Mouse (Mus musculus): ENCODE data around the gene Zbtb42. TPM values are rescaled to one million over a fixed set of nuclear protein-coding genes. Genes with fewer than 3 reads are reported as not detected.

Zbtb42 gene
- total RNA-seq, 2 experiments from 2014 or later, result 1.3 to 2.1 TPM

DNA sequence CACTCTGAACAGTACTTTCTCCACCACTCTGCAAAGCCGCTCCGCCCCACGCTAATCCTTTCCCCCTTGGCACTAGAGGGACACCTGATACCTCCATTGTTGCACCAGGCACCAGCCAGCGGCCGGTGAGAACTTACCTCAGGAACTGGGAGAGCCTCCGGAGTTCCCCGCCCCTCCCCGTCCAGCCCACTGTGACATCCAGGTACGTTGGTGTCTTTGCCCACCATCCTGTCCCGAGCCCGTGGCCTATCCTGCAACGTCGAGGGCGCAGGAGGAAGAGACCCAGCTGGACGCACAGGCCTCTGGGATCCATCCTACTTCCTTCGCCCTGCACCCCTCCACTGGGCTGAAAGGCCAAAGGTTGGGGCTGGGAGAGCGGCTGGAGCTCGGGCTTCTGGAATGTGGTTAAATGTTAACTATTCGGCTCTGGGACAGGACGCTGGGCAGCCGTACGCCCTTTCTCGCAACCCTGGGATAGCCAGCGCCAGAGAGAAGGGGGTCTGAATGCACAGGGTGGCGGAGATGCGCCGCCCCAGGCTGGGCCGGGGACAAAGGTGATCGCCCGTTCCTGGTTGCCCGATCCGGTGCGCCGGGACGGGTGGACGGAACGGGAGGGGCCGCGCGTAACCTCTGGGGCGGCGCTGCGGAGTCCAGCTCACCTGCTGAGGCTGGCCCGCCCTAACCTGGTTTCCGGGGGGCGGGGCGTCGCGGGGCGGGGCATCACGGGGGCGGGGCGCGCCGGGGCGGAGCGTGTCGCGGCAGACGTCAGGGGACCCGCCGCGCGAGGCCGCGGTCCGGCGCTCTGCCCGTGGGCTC is 43.0 kb downstream of the Zbtb42 start:
- intact Hi-C loops (cut with DNase I; ENCODE audit: low total_unique reads), result no loop called here
- no peak for DNase-seq

GRCm38 (mm10) chr12:112722240-112723027 is 43.8 kb downstream of the Zbtb42 start:
- intact Hi-C loops (cut with DNase I; ENCODE audit: low total_unique reads), result no loop called here
- DNase-seq, result peak; percentile 64

- DNase-seq, result no peak
- intact Hi-C loops (cut with DNase I; ENCODE audit: low total_unique reads), result no loop called here
Measured at GRCm38 (mm10) chr12:112723028-112723330, 44.4 kb downstream of the Zbtb42 start.

DNA sequence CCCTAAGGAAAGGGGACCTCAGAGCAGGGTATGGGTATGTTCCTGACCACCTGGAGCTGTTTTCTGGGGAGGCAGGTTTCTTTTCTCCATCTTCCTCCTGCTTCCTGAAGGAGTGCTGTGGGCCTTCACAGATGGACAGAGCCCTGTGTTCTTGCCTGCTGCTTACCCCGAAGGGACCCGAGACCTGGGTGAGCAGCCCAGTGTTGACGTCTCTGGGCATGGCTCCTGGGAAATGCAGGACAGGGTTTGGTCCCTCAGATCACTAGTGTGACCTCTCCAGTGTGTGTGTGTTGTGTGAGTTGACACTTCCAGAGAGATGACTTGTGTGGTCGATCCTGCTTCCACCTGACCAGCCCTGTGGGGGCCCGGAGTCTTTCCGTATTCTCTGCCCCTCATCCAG is 44.8 kb downstream of the Zbtb42 start:
- DNase-seq, result no peak
- intact Hi-C loops (cut with DNase I; ENCODE audit: low total_unique reads), result no loop called here

DNA sequence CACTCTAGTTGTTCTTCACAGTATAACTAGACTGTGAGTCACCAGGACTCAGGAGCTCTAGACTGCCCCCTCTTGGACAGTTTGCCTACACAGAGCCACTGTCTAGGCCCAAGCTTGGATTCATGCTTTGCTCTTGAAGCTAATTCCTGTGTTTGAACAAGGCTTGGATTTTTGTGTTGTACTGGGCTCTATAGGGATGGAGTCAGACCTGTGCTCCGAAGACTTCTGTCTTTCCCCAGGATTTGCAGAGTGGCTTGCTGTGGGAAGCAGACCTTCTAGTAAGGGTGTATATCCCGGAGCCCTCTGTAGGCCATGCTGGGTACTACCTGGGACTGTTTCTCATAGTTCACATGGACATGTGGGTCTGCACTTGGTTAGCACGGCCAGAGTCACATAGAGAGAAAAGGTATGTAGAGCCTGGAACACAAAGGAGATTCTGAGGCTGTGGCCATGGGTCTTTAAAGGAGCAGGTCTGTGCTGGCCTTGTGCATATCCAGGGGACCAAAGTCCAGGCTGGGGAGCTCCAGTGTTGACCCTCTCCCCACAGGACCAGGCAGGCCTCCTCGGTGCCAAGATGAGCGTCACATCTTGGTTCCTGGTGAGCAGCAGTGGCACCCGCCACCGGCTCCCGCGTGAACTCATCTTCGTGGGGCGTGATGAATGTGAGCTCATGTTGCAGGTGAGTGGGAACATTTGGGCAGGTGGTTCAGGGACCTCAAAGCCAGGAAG is 45.6 kb downstream of the Zbtb42 start:
- peak; percentile 63 for DNase-seq

GRCm38 (mm10) chr12:112727801-112728200 is 49.2 kb downstream of the Zbtb42 start:
- DNase-seq, result no peak
- intact Hi-C loops (cut with DNase I; ENCODE audit: low total_unique reads), result no loop called here

More for the DNA sequence above, 45.6 kb downstream of the Zbtb42 start:
- intact Hi-C loops (cut with DNase I; ENCODE audit: low total_unique reads), result no loop called here

DNA sequence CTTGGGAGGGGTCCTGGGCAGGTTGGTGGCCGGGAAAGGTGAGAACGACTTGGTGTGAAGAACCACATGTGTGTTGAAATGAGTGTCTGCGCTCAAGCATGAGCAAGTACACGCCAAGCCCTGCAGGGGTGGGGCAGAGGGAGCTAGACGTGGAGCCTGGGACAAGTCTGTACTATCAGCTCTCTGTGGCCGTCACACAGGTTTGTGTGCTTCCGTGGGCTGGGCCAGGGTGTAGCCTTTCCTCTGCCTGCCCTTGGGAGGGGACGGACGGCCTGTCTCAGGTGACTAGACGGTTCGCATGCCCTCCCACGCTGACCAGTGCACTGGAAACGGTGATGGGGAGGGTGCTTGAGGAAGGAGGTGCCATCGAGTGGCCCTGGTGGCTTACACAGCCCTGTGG is 52.2 kb downstream of the Zbtb42 start:
- DNase-seq, result no peak
- intact Hi-C loops (cut with DNase I; ENCODE audit: low total_unique reads), result no loop called here

Small RNAs within 50 kb of the gene (microRNA-seq; reads per million reads assigned to microRNA genes)
- 0 to 0.50 reads per million in 2 experiments for gene Mir6939

Other genes with a start within 250 kb of the Zbtb42 start
- under 1 TPM; 0.82 to 0.96 TPM for gene A530016L24Rik, start 189.4 kb upstream of the Zbtb42 start, total RNA-seq (2021)
- gene Tmem179, start 162.1 kb upstream of the Zbtb42 start, total RNA-seq (2021), result not detected
- 10 to 100 TPM; 15.0 to 16.1 TPM for gene Inf2, start 90.0 kb upstream of the Zbtb42 start, total RNA-seq (2021)
- 100 to 1,000 TPM; 462 to 471 TPM for gene Adssl1, start 58.8 kb upstream of the Zbtb42 start, total RNA-seq (2021)
- gene Siva1, start 34.1 kb upstream of the Zbtb42 start, total RNA-seq (2021), result 10 to 100 TPM; 16.9 to 18.7 TPM
- 10 to 100 TPM; 78.3 to 89.4 TPM for gene Akt1, start 3.9 kb upstream of the Zbtb42 start, total RNA-seq (2021)
- 10 to 100 TPM; 10.9 to 14.4 TPM for gene Cep170b, start 41.6 kb downstream of the Zbtb42 start, total RNA-seq (2021)
- gene Pld4, start 81.8 kb downstream of the Zbtb42 start, total RNA-seq (2021), result 1 to 10 TPM; 3.2 to 4.1 TPM
- 10 to 100 TPM in 1 of 2 experiments, 1 to 10 TPM in 1; 7.8 to 11.3 TPM for gene Ahnak2, start 123.8 kb downstream of the Zbtb42 start, total RNA-seq (2021)
- under 1 TPM; 0.62 to 0.73 TPM for gene Clba1, start 130.1 kb downstream of the Zbtb42 start, total RNA-seq (2021)
- 1 to 10 TPM; 4.3 to 5.8 TPM for gene Cdca4, start 150.6 kb downstream of the Zbtb42 start, total RNA-seq (2021)
- under 1 TPM in 1 of 2 experiments, not detected in 1; 0.10 TPM for gene Gpr132, start 189.4 kb downstream of the Zbtb42 start, total RNA-seq (2021)